Mouse (Mus musculus) spleen, adult 12 weeks (tissue): Measurements from ENCODE around the gene Whamm.

ENCODE experiments used
- DNase-seq: peaks from one replicate; pipeline ENCODE4 v3.0.0; 2022; ENCODE audit warnings: low spot score

The Whamm gene

GRCm38 (mm10) chr7:81563506-81564015 is 7.5 kb upstream of the Whamm start:
- no peak for DNase-seq

DNA sequence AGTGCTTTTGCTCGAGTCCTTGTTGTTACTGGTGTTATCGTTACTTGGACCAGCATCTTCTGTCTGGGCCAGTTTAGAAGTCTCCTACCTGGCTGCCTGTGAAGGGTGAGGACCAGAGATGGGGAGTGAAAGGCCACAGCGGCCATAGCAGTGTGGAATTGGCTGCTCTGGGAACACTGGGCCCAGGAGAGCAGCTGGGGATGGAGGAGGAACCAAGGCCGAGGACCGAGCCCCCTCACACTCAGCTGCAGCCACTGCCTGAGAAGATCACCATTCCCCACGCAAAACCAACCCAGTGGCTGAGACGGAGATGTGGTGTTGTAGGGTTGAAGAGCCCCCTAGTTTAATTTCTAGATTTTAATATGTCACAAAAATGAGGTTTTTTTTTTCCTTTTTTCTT is 6.3 kb upstream of the Whamm start:
- no peak for DNase-seq

DNA sequence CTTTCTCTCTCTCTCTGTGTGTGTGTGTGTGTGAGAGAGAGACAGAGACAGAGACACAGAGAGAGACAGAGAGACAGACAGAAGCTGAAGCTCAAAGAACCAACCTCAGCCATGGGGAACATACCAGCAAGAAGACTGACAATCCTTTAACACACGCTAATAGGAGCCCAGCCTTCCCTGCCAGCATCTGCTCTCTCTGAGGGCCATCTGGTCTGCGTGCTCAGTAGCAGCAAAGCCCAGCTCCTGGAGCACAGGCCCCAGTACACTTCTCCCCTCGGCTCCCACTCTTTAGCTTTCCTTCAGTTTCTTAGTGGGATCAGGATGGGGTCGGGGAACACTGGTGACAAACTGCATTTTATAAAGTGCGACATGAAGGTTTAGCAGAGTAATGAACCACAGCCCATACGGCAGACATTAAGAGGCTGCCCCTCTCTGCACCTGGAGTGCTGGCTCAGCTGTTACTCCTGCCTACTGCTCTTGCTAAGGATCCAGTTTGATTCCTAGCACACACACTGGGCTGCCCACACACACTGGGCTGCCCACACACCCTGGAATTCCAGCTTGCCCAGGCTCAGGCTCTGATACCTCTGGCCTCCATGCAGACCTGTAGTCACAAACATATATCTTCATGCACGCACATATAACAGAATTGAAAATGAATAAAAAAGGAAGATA is 5.5 kb upstream of the Whamm start:
- no peak for DNase-seq

DNA sequence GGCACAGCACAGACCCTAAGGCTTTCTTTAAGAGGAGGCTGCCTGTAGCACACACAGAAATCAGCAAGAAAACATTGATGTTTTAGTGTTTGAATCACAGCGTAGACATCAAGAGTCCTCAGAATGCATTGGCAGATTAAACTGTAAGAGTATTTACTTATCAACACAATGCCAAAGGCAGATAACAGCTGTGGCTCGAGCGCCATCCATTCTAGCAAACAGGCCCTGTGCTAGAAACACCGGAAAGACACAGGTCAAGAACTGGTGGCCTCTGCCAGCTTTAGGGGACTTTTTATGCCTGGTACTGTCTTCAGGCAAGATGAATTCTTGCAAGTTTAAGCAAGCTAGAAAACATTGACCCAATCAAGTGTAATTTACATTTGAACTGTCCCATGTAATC is 4.7 kb upstream of the Whamm start:
- no peak for DNase-seq

GRCm38 (mm10) chr7:81566892-81567291 is 4.2 kb upstream of the Whamm start, which contains the start of gene Fsd2:
Fsd2 (minus strand) TSS chr7:81566944.
- DNase-seq: no peak

- DNase-seq: no peak
These were observed 3.7 kb upstream of the Whamm start for GRCm38 (mm10) chr7:81567396-81567795.

DNA sequence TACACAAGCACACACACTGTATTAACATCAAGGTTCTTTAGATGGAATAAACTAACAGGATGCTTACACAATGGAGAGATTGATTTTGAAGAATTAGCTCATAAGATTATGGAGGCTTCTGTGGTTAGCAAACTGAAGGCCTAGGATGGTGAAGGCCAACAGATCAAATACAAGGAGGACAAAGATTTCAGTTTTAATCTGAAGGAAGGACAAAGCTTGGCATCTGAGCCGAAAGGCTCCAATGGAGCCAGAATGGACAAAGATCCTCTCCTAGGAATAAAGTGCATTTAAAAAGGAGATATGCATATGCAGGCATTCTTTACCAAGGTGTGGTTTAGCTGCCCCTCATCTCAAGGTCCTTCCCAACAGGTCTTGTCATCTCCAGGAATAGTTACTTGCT is 1.2 kb upstream of the Whamm start:
- DNase-seq: no peak

DNA sequence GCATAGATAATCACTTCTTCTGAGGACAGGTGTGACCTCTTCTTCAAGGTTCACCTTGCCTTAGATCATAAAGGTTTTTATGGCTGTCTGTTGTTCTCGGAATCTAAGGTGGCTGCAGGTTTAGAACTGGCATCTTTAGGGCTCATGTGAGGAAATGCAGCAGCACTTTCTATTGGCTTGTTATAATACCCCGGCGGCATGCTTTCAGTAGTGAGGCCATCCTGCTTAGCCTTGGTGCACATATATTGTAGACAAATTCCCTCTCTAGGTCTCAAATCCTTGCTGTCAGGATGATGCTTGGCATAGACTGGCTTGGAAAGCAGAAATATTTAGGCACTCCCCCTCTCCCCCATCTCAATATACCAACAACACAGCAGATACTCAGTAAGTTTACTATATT is 795 bp upstream of the Whamm start:
- DNase-seq: no peak

GRCm38 (mm10) chr7:81570752-81571107 is 336 bp upstream of the Whamm start:
- no peak for DNase-seq

DNA sequence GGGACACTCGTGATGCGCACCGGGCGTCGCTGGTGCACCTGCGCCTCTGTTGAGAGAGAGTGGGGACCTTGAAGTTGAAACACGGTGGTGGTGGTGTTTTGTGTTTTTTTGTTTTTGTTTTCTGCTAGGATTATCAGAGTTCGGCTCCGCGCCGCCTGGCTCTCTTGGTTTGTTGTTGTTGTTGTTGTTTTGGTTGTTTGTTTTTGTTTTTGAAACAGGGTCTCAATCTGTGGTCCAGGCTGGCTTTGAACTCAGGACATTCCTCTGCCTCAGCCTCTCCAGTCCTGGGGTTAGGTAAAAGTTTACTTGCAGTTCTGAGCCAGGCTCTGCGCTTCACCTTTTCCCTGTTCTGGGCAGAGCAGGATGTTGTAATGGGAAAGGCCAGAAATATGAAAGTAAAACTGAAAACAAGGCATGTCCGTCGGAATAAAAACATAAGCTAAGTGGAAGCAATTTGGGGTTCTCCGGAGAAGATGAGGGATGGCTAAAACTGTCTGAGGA is 925 bp downstream of the Whamm start:
- no peak for DNase-seq

GRCm38 (mm10) chr7:81572610-81573268 is 1.7 kb downstream of the Whamm start:
- DNase-seq: no peak

DNA sequence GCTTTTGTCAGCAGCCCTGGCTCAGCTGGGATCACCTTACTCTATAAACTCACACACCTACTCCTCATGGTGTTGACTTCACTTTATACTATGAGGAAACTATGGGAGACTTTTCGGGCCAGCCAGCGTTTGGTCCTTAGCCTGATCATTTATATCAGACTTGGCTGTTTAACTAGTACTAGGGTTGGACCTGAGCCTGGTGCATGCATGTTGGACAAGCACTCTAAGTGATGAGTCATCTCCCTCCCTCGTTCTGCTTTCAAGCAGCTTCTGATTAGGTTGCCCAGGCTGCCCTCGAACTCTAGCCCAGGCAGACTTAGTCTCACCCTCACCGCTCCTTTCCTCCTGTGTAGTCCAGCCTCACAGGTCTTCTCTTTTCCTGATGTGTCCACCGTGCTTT is 2.3 kb downstream of the Whamm start:
- peak; percentile 44 for DNase-seq

- no peak for DNase-seq
These were observed 2.8 kb downstream of the Whamm start for GRCm38 (mm10) chr7:81573821-81574220.

GRCm38 (mm10) chr7:81575606-81576005 is 4.5 kb downstream of the Whamm start:
- no peak for DNase-seq

DNA sequence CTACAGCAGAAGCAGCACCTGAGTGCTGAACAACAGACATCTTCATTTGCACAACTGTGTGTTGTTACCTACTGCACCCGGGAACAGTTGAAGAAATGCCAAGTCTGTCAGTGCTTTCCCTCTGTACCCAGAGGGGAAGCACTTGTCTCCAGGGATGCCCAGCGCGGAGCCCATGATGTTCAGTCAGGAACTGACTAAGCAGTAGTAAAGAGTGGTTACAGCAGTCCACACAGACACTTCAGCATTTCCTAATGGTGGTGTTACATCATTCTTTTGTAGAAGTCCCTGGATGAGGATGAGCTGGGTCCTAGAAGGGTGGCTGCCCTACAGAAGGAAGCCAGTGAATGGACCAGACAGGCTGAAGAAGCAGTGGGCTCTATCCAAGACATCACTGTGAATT is 6.8 kb downstream of the Whamm start:
- DNase-seq: no peak

DNA sequence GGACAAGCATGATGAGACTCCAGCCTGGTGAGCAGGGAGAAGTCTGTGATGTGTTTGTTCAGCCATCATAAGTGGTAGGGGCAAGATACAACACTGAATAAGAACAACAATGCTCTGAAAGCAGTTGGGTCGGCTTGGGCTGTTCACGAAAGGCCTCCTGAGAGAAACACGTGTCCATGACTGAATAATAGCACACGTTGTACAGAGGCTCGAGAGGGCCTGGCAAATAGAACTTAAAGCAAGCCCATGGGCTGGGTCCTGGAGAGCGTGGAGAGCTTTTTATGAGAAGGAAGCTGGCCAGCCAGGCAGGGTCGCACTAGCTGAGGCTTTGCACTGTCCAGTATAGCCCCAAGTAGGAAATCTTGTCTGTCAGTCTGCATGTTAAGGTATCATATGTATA is 7.3 kb downstream of the Whamm start:
- no peak for DNase-seq

GRCm38 (mm10) chr7:81579312-81579711 is 8.2 kb downstream of the Whamm start:
- DNase-seq: no peak

DNA sequence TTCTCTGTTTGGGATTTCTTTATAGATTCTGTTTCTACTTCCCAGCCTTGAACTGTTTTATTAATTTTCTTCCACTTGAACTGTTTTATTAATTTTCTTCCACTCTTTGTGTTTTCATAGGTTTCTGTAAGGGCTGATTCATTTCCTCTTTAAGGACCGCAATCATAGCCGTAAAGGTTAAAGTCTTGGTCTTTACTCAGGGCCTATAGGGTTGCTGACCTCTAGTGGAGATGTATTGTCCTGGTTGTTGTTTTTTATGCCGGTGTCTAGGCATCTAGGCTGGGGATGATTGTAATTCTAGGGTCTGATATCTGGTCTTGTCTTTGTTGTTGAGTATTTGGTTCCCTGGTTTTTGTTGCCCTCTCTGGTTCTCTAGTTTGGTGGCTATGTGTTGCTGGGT is 12.4 kb downstream of the Whamm start:
- no peak for DNase-seq

DNA sequence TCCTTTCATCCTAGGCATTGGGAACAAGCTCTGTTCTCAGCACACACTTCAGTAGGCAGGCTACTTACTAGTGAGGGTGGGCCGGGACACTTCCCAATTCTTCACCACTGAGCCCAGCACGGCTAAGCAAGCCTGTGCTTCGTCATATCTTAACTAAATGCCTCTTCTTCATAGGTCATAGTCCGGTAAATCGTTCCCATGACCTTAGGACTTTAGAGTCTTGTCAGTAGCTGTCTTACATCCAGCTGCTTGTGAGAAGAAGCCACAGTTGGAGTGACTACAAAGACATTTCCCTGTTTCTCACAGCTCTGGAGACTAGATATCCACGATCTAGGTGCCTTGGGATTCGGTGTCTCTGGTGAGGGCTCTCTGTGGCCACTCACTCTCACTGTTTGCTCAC is 14.3 kb downstream of the Whamm start:
- no peak for DNase-seq

GRCm38 (mm10) chr7:81587238-81587637 is 16.2 kb downstream of the Whamm start:
- DNase-seq: no peak

GRCm38 (mm10) chr7:81592686-81593085 is 21.6 kb downstream of the Whamm start:
- no peak for DNase-seq

- DNase-seq: no peak
These were observed 22.3 kb downstream of the Whamm start for GRCm38 (mm10) chr7:81593387-81593786.

GRCm38 (mm10) chr7:81595056-81595455 is 24.0 kb downstream of the Whamm start:
- DNase-seq: no peak

- no peak for DNase-seq
These were observed 25.0 kb downstream of the Whamm start for GRCm38 (mm10) chr7:81596086-81596485.
